Mouse (Mus musculus) naive thymus-derived CD4-positive, alpha-beta T cell, adult 5 months (primary cell): ENCODE results near the gene Mmp25. TPM values are rescaled to one million over a fixed set of nuclear protein-coding genes. Genes with fewer than 3 reads are reported as not detected.

Experiments
- polyA plus RNA-seq: library from polyadenylated mRNA; unstranded; fragments of 100-300 nt; shearing (Covaris generic); gene quantifications from one replicate; pipeline ENCODE4 v1.2.1, GENCODE M21; 2017

Mmp25 gene
- polyA plus RNA-seq: not detected

DNA sequence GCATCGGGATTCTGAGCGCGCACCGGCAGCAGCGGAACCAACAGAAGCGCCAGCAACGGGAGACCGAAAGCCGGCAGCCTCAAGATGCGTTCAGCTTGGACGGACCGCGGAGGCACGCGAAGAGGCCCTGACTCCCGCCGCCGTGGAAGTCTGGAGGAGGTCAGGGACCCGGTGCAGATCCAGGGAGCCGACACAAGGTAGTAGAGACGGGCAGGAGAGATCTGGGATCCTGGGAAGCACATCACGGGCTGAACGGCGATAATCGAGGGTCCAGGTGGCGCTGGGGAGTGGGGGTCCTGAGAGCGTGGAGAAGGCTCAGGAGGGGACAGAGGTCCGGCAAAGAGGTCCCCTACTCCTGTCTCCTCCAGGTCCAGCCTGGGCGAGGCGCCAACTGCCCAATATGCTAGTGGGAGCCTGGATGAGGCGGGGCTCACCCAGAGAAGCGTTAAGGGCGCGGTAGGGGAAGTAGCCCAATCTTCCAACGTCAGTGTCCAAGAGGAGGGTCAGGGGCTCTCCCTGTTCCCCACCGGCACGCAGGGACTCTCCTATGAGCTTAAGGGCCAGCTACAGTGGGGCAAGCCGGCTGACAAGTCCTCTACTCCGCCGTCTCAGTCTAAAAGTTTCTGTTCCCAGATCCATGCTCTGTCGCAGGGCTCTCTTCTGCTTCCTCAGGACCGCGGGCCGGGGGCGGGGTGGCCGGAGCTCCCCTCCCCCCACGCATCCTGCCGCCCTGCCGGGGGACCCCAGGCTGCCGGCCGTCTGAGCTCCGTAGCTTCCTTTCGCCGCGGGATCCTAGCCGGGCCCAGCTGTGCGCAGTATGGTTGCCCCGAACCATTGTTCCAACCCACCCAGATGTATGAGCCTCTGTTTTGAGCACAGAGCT, at the start of gene Mmp25:
Mmp25 (minus strand) TSS at position 665 of the 883 bp plus-strand sequence.

DNA sequence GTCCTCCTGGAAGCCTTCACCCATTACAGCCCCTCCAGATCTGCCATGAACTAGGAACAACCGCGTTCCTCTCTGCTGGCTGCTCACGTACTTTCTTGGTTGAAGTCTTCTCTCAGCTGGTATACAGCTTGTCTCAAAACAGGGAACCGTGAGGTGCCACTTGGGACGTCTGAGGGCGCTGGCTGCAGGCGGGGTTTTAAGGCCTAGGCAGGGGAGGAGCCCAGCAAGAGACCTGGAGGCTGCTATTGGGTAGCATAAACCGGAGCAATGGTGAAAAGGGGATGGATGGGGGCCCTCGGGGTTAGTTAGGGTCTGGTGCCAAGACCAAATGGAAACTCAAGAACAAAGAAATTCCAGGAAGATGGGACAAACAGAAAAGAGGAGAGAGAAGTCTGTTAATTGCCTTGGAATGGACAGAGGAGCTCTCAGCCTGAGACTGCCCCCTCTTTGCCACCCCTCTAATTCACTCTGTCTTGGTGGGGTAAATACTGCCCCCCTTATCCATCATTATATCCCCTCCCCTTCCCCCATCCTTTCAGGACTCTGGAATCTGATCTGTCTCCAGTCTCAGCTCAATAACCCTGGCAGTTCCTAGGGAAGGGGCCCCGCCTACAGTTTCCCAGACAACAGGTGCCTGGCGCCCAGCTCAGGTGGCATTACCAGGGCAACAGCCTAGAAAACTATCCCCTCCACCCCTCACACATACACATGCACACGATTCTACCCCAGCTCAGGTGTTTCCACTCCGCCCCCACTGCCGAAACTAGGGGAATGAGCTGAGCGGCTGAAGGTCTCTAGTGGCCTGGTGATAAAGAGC, 39.0 kb upstream of the Mmp25 start, which contains the start of gene Cldn9:
Cldn9 (minus strand) TSS at position 171 of the 817 bp plus-strand sequence.

DNA sequence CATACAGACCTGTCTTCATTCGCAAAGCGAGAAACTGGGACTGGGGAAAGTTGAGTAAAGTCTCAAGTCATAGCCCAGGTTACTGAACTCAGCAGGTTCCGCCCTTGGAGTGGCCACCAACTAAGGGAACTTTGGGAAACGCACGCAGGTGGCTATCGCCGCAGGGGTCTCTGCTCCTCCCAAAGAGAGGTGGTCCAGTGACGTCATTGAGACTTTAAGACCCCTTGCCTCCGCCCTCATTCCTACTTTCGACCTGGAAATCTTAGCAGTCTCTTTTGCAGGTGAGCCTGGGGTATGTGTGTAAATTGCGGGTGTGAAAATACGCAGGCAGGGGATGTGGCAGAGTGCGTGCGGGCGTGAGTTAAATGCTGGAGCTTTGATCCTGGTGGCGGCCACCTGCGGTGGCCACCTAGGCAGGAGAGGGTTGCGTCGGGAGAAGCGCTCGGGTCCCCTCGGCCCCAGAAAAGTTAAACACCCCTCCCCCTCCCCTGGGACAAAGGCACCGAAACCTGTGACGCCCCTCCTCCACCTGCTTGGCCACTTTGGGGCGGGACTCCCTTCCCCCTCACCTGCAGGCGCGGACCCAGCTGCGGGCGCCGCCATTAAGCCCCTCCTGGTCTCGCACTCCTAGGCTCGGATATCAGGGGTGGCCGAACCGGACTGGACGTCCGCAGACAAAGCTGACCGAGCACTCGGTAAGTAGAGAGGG, 34.2 kb upstream of the Mmp25 start, which contains the start of gene Cldn6:
Cldn6 (plus strand) TSS at position 123 of the 709 bp plus-strand sequence.

DNA sequence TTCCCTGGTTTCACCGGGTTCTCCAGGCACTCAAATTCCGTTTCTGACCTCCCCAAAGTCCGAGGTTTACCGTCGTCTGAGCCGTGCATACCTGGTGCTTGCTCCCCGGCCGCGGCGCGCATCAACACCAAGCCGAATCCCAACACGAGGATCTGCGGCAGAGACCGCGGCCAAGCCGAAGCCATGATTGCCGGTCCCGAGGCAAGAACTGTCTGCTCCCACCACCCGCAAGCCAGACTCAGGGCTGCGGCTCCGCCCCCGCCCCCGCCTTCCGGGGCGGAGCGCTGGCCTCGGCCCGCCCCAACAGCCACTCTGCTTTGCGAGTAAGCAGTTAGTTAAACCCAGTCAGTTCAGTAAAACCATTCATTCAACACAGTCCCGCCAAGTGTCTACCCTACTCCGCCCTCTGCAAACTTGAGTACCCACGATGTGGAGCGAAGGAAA, 32.2 kb upstream of the Mmp25 start, which contains the start of gene Tnfrsf12a:
Tnfrsf12a (minus strand) TSS at position 233 of the 444 bp plus-strand sequence.

DNA sequence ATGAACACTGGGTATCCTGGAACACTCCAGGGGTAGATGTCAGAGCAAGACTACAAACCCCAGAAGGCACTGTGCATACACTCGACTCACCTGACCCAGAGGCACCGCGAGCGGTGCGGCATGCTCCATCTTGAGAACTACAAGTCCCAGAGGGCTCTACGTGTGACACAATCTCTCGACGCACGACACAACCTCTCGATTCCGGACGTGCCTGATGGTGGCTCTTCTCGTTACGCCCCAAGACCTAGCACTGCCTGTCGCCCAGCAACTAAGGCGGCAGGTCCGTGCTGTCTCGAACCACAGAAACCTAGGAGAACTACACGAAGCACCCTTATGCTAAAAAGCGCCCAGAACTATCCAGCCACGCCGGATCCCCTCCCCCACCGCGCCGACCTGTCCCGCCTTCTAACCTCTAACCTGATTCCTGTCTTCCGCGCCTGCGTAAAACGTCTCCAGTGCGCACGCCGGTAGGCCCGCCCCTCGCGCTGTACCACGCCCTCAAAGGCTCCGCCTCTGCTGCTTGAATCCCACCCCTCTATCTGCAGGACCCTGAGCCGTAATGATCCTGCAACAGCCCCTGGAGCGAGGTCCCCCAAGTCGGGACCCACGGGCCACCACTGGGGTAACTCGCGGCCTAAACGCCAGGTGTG, 28.5 kb upstream of the Mmp25 start, which contains the start of the genes Hcfc1r1 and Thoc6:
Hcfc1r1 (plus strand) TSS at position 173 of the 650 bp plus-strand sequence.
Thoc6 (minus strand) TSS at position 459 of the 650 bp plus-strand sequence.

DNA sequence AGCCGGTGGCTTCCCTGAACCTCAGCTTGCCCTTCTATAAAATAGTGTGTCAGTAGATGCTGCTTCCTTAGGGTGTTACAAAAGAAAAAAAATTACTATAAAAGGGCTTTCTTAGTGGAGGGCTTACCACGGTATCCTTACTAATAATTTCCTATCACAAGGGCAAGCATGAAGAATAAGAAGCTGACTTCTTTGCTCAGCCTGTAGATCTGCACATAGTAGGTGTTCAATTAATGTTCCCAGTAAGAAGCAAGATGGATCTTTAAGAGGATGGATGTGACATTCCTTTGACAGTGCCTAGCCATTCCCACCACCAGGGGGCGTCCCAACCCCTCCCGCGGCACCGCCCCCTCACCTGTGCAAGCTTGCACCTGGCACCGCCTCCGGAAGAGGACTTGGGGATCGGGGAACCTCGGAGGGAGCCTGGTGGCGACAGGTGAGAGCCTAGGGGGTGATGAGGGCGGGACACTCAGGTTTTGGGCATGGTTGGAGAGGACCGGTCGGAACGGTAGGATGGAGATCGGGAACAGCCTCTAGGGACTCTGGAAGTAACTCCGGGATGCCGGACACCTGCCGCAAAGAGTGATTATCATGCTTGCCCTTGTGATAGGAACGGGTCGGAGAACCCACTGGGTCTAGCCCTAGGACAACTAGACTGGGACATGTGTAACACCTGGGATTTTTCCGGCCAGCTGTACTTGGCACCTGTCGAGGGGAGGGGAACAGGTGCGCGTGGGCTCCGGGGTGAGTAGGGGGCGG, 15.2 kb upstream of the Mmp25 start, which contains the start of gene Bicdl2:
Bicdl2 (plus strand) TSS at position 390 of the 759 bp plus-strand sequence.

DNA sequence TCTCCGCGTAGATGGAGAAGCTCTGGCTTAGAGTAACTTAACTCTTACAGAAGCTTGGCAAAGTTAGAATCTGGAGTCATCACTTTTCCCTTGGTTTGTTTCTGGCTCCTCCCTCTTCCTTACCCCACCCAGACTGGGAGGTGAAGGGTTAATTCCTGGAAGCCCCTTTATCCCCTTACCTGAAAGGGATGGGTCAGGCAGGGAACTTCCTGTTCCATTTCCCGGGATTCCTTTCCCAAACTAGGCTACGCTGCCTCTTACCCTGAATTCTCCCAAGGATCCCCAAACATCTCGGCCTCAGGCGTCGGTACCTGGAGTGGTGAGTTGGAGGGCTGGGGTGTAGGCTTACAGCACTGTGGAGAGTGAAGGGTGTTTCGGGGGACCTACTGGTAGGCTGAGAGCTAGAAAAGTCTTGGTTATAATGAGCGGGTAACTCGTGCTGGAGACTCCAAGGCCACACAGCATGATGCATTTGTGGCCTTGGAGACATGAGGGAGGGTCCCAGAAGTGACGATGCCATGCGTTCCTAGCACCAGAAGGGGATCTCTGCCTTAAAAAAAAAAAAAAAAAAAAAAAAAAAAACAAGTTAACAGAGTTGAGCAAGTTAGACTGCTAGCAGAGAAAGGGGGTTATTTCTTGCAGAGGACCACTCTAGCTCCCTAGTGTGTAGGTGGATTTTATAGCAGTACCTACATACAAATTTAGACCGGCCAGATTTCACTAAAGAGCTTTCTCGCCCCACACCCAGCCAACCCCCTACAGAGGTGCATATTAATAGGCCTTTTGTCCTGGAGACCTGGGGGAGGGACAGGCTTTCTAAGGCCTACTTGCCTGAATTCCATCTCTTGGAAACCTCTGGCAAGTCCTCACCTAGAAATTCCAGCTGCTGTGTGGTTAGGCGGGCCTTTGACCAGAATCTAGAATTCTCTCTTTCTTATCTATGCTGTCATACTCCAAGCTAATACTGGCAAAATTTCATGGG, 44.1 kb downstream of the Mmp25 start, which contains the start of gene Zscan10:
Zscan10 (plus strand) TSS at position 216 of the 982 bp plus-strand sequence.

DNA sequence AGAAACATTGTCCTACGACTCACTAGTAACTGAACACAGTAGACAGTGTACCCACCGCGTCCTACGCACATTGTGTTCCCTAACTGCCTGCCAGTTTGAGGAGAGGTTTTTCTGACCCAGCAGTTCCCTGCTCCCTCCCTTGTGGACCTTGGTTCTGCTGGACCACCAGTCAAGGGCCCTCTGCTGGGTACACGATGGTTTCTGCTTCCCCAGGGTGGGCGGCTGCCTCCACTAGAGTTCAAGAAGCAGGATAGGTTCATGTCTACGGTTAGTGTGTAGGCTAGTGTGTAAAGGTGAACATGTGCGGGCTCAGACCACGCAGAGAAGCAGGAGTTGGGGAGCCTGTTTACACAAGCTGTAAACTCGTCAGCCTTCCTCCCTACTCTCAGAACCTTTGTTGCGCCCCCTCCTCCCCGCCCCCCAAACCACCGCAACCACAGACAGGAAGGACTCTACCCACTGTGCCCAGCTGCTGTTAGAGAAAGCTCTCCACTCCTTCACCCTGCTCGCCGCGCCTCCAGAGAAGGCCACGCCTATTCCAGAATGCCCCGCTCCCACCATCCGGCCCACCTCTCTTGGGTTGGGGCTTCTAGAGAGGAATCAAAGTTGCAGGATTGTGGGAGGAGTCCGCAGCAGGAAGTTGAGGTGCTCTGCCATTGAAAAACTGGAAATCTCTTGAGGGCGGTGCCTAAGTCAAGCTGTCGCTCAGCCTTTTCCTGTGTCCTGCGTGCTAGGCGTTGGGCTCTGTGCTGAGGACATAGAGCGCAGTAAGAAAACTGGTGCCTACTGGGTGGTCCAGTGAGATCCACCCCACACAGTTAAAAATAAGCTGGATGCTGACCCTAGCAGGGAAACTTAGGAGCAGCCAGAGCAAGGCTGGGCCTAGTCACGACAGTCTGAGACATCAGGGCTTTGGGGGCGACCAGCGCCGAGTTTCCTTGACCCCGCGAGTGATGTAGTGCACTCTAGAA, 46.2 kb downstream of the Mmp25 start, which contains the start of gene Zfp13:
Zfp13 (minus strand) TSS at position 906 of the 971 bp plus-strand sequence.

Other genes with a start within 250 kb of the Mmp25 start
- not detected for gene Vmn2r117, start 165.6 kb downstream of the Mmp25 start, polyA plus RNA-seq
- 8.3 TPM for gene Zfp213, start 81.0 kb downstream of the Mmp25 start, polyA plus RNA-seq
- not detected for gene Zfp13, start 45.8 kb downstream of the Mmp25 start, polyA plus RNA-seq
- gene Zscan10, start 44.4 kb downstream of the Mmp25 start, polyA plus RNA-seq: 19.6 TPM
- not detected for gene Bicdl2, start 15.2 kb upstream of the Mmp25 start, polyA plus RNA-seq
- 46.7 TPM for gene Hcfc1r1, start 28.3 kb upstream of the Mmp25 start, polyA plus RNA-seq
- 35.4 TPM for gene Thoc6, start 28.6 kb upstream of the Mmp25 start, polyA plus RNA-seq
- 38.8 TPM for gene Tnfrsf12a, start 32.2 kb upstream of the Mmp25 start, polyA plus RNA-seq
- gene Cldn6, start 34.0 kb upstream of the Mmp25 start, polyA plus RNA-seq: not detected
- gene Cldn9, start 38.7 kb upstream of the Mmp25 start, polyA plus RNA-seq: not detected
- gene 1520401A03Rik, start 77.5 kb upstream of the Mmp25 start, polyA plus RNA-seq: 0.27 TPM
- 57.3 TPM for gene Pkmyt1, start 81.1 kb upstream of the Mmp25 start, polyA plus RNA-seq
- gene Paqr4, start 95.6 kb upstream of the Mmp25 start, polyA plus RNA-seq: 1.00 TPM
- gene Kremen2, start 100.6 kb upstream of the Mmp25 start, polyA plus RNA-seq: 0.81 TPM
- gene Flywch1, start 126.3 kb upstream of the Mmp25 start, polyA plus RNA-seq: 23.4 TPM
- gene Flywch2, start 140.8 kb upstream of the Mmp25 start, polyA plus RNA-seq: not detected
- gene Srrm2, start 145.3 kb upstream of the Mmp25 start, polyA plus RNA-seq: 1,111 TPM
- gene Elob, start 183.9 kb upstream of the Mmp25 start, polyA plus RNA-seq: 324 TPM
- gene Prss33, start 190.8 kb upstream of the Mmp25 start, polyA plus RNA-seq: not detected
- gene Prss32, start 198.6 kb upstream of the Mmp25 start, polyA plus RNA-seq: not detected
- not detected for gene Prss41, start 198.9 kb upstream of the Mmp25 start, polyA plus RNA-seq
- gene Prss21, start 222.8 kb upstream of the Mmp25 start, polyA plus RNA-seq: not detected
- not detected for gene Dcpp1, start 235.6 kb upstream of the Mmp25 start, polyA plus RNA-seq
- gene Dcpp2, start 235.6 kb upstream of the Mmp25 start, polyA plus RNA-seq: not detected